Mouse (Mus musculus) spleen, embryonic (tissue): ENCODE data around the gene Ihh.

ENCODE experiments used
- CTCF ChIA-PET: fragments of 350-600 bp; sonication (Branson Sonifier 250); formaldehyde crosslinking; loops from one replicate; lab custom pipeline; 2022; lab: Charles Lee

Ihh gene

GRCm38 (mm10) chr1:74947986-74948670, 3.3 kb downstream of the Ihh start:
- CTCF ChIA-PET = no interaction called here

GRCm38 (mm10) chr1:74941651-74942360, 9.7 kb downstream of the Ihh start:
- CTCF ChIA-PET = no interaction called here

GRCm38 (mm10) chr1:74939762-74940161, 11.7 kb downstream of the Ihh start:
- CTCF ChIA-PET = no interaction called here

- CTCF ChIA-PET = no interaction called here
Observed at GRCm38 (mm10) chr1:74936221-74936830, 15.1 kb downstream of the Ihh start.

- CTCF ChIA-PET = no interaction called here
Observed at GRCm38 (mm10) chr1:74935402-74935801, 16.1 kb downstream of the Ihh start, which contains the start of gene Cfap65. Cfap65 (minus strand) TSS chr1:74935599.

- CTCF ChIA-PET = no interaction called here
Observed at GRCm38 (mm10) chr1:74927621-74928296, 23.7 kb downstream of the Ihh start.

GRCm38 (mm10) chr1:74926721-74927120, 24.8 kb downstream of the Ihh start:
- CTCF ChIA-PET = no interaction called here

- CTCF ChIA-PET = no interaction called here
Observed at GRCm38 (mm10) chr1:74924464-74924863, 27.0 kb downstream of the Ihh start.

GRCm38 (mm10) chr1:74915706-74916105, 35.8 kb downstream of the Ihh start:
- CTCF ChIA-PET = no interaction called here

- CTCF ChIA-PET = no interaction called here
Observed at GRCm38 (mm10) chr1:74902191-74902590, 49.3 kb downstream of the Ihh start.

- CTCF ChIA-PET = interaction anchor here (0.6 kb wide), 1 partner anchor 39 kb away, joined by 3 read pairs; no protein-coding TSS in a partner anchor
Observed at GRCm38 (mm10) chr1:74901686-74902085, 49.8 kb downstream of the Ihh start.

- CTCF ChIA-PET = interaction anchor here (0.6 kb wide), 1 partner anchor 38 kb away, joined by 3 read pairs; no protein-coding TSS in a partner anchor
Observed at GRCm38 (mm10) chr1:74900341-74901285, 50.9 kb downstream of the Ihh start.

GRCm38 (mm10) chr1:74898656-74899431, 52.6 kb downstream of the Ihh start:
- CTCF ChIA-PET = interaction anchor here (0.6 kb wide), 1 partner anchor 227 kb away, joined by 4 read pairs; no protein-coding TSS in a partner anchor

- CTCF ChIA-PET = interaction anchor here (0.6 kb wide), 1 partner anchor 228 kb away, joined by 4 read pairs; no protein-coding TSS in a partner anchor
Observed at GRCm38 (mm10) chr1:74897976-74898375, 53.5 kb downstream of the Ihh start.
